ENCODE assay signal across 1 mouse cellular context in the genomic region with DNA sequence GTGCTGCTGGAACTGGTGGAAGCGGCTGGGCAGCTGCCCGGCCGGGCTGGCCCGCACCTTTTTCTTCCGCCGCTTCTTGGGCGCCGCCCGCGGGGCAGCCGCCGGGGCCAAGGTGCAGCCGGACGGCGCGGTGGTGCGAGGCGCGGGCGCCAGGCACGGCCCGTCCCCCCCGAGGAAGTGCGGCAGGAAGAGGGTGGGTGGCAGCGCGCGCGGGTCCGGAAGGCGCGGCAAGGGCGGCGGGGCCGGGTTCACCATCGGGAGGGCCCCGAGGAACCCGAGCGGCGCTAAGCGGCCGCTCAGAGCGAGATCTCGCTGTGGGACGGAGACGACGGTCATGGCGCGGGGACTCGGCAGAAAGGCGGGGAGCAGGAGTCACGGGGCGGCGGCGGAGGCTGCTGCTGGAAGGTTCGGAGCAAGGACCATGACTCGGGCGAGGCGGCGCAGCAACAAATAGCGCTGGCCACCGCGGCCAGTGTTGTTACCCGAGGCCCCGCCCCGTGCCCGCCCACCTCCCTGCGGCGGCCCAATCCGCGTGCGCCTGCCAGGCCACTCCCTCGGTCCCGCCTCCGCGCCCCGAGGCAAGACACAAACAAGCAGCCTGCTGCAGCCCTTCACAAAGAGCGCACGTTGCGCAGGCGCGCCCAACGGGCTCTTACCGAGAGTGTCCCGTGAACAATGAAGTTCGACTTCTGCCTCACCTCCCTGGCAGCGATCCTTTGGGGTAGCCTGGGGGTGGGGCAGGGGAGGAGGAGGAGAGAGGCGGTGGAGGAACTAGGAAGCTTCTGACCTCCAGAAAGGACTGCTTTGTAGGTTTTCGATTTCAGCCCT.
TF ChIP-seq lines count a peak whose summit lies in the region.

No protein-coding gene starts in this region.

TF ChIP-seq in CH12.LX, 34 proteins besides CTCF, POLR2A, EP300 and RAD21 (continued from another document):
- TF ChIP-seq NRF1 (IDR thresholded peaks at IDR 0.05; ENCODE audit: low read depth, low read length), result peak; percentile 95
- TF ChIP-seq KAT2A (IDR thresholded peaks at IDR 0.05; ENCODE audit: insufficient replicate concordance, low read length), result no peak
- peak; percentile 24; the same call in 1 of the 2 replicates for TF ChIP-seq ETS1 (conservative IDR thresholded peaks at IDR 0.05; ENCODE audit: low read depth, low read length)
- TF ChIP-seq GABPA (IDR thresholded peaks at IDR 0.05; ENCODE audit: insufficient replicate concordance, low read depth, low read length), result no peak
- TF ChIP-seq CHD2 (IDR thresholded peaks at IDR 0.05; ENCODE audit: low read length), result 0 out of 2 replicates have a peak, but pooled peaks have one; percentile 56
- TF ChIP-seq ZMIZ1 (IDR thresholded peaks at IDR 0.05; ENCODE audit: low read depth, low read length), result peak; percentile 90
- TF ChIP-seq BHLHE40 (IDR thresholded peaks at IDR 0.05; ENCODE audit: low read depth, low read length), result peak; percentile 82
- TF ChIP-seq IRF4 (IDR thresholded peaks at IDR 0.05; ENCODE audit: low read depth, low read length), result peak; percentile 43; the same call in 1 of the 2 replicates
- peak; percentile 75; the same call in 1 of the 2 replicates for TF ChIP-seq MAZ (IDR thresholded peaks at IDR 0.05; ENCODE audit: low read depth, low read length)
- TF ChIP-seq HCFC1 (IDR thresholded peaks at IDR 0.05; ENCODE audit: low read depth, low read length), result peak; percentile 30; the same call in 1 of the 2 replicates
- TF ChIP-seq MXI1 (IDR thresholded peaks at IDR 0.05; ENCODE audit: low read depth, low read length), result peak; percentile 84
- 0 out of 2 replicates have a peak, but pooled peaks have one; percentile 50 for TF ChIP-seq TBP (conservative IDR thresholded peaks at IDR 0.05; ENCODE audit: low read depth, low read length)
- TF ChIP-seq MEF2A (IDR thresholded peaks at IDR 0.05; ENCODE audit: borderline replicate concordance, low read depth, low read length), result peak; percentile 54
- peak; percentile 79 for TF ChIP-seq NELFE (IDR thresholded peaks at IDR 0.05; ENCODE audit: low read depth, low read length)
- TF ChIP-seq SIN3A (IDR thresholded peaks at IDR 0.05; ENCODE audit: low read length), result peak; percentile 80
TF ChIP-seq in CH12.LX: peak in this region for 15.
